Mouse (Mus musculus) macrophage (primary cell): ENCODE measurements around the gene Fam98c. TPM values are rescaled to one million over a fixed set of nuclear protein-coding genes. Genes with fewer than 3 reads are reported as not detected.
A peak's percentile ranks its signal among the peaks of the same experiment; 100 is the strongest.
"Not testable (repeated sequence)": the region's sequence is repeated elsewhere in the genome, so short reads cannot be mapped to it uniquely, and the experiment has no call there.

Source experiments
- H3K27ac ChIP-seq: fragments of 350-480 bp; formaldehyde crosslinking; 2 replicates; pipeline ENCODE4 v1.9.0; 2021
- H3K36me3 ChIP-seq: fragments of 350-480 bp; formaldehyde crosslinking; 2 replicates; pipeline ENCODE4 v1.9.0; 2021; ENCODE audit errors: inconsistent target
- H3K4me3 ChIP-seq: fragments of 350-480 bp; formaldehyde crosslinking; 2 replicates; pipeline ENCODE4 v1.9.0; 2021; ENCODE audit errors: inconsistent target
- H3K79me2 ChIP-seq: fragments of 350-480 bp; formaldehyde crosslinking; 2 replicates; pipeline ENCODE4 v1.9.0; 2021; ENCODE audit errors: inconsistent target
- WGBS: methylation state at CpG from one replicate; pipeline ENCODE4 v1.1.7; 2026; ENCODE audit warnings: inconsistent platforms; ENCODE audit not compliant: missing documents; 5-methylcytosine and 5-hydroxymethylcytosine counted together
- polyA plus RNA-seq: library from polyadenylated mRNA; stranded (reverse); fragments of 250-400 nt; gene quantifications from 3 replicates; pipeline ENCODE4 v1.2.4, GENCODE M21; 2018; ENCODE audit warnings: inconsistent platforms
- total RNA-seq, 78 experiments: library from RNA; depleted of rRNA; stranded (reverse); fragments of 250-400 nt; gene quantifications; 1 replicate in 9 of 78; 2 replicates in 24 of 78; 3 replicates in 43 of 78; 4 replicates in 2 of 78; pipeline ENCODE4 v1.2.4; 2018; ENCODE audit warnings: inconsistent platforms in 56 of 78

Gene Fam98c
- total RNA-seq (2018; cell fraction: chromatin; rRNA removed): 10 to 100 TPM in 24 of 26 experiments, 1 to 10 TPM in 2; 8.8 to 41.7 (median 20.5) TPM
- total RNA-seq (2018; cell fraction: cytosol; rRNA removed): 10 to 100 TPM in 12 of 26 experiments, 1 to 10 TPM in 14; 6.3 to 13.0 (median 9.8) TPM
- total RNA-seq (2018; cell fraction: nucleus; rRNA removed): 10 to 100 TPM in 24 of 26 experiments, 1 to 10 TPM in 2; 6.7 to 41.3 (median 19.7) TPM
- 6.9 to 13.8 TPM (median 12.9 TPM) in 3 replicates for polyA plus RNA-seq

GRCm38 (mm10) chr7:29155838-29156782, at the start of gene Fam98c:
TSS of gene Fam98c (minus strand) at chr7:29156234.
- Histone ChIP-seq H3K27ac (no peak within 1 kb of the TSS), H3K4me3 (peak within 1 kb of the TSS; percentile 21), H3K36me3 (no peaks in the 10 kb centered on the region; the same call in 1 of the 2 replicates), H3K79me2 (no peaks in the 10 kb centered on the region)
- 1% methylated on average over 63 of the region's 68 CpGs for WGBS

GRCm38 (mm10) chr7:29202577-29202976, 46.5 kb upstream of the Fam98c start:
- no peak overlapping the region for H3K4me3 ChIP-seq
- WGBS: 66% methylated on average over 6 of the region's 6 CpGs
- H3K79me2 ChIP-seq: no peaks in the 10 kb centered on the region
- no peaks in the 10 kb centered on the region for H3K36me3 ChIP-seq
- H3K27ac ChIP-seq: no peak overlapping the region

DNA sequence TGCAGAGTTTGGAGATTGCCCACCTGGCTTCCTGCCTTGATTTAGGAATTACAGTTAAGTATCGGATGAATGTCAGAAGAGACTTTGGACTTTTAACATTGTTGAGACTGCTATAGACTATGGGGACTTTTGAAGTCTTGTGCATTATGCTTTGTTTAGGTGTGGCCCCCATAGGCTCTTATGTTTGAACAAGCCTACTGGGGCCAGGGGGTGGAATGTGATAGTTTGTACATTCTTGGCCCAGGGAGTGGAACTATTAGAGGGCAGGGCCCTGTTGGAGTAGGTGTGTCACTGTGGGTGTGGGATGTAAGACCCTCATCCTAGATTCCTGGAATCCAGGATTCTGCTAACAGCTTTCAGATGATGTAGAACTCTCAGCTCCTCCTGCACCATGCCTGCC, 38.2 kb upstream of the Fam98c start:
- H3K36me3 ChIP-seq, H3K4me3 ChIP-seq, H3K79me2 ChIP-seq, H3K27ac ChIP-seq: not testable (repeated sequence)
- WGBS: no CpG with 5 or more reads among the region's 1 CpGs

DNA sequence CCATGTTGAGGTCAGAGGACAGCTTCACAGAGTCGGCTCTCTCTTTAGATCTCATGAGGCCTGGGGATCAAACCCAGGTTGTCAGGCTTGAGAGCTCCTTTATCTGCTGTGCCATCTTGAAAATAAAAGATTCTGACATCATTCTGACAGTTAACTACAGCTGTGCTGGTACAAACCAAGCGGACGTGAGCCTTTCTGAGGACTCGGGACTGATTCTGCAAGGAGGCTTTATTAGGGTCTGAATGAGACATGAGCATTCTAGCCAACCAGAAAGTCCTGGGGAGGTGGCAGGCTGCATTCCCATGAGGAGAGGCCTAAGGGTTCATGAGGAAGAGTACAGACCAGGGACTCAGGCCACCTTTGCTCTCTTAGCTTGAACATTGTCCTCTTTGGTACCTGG, 25.3 kb upstream of the Fam98c start:
- H3K4me3 ChIP-seq, H3K27ac ChIP-seq, H3K36me3 ChIP-seq: not testable (repeated sequence)
- peaks cover 39% of the 10 kb centered on the region for H3K79me2 ChIP-seq
- 94% methylated on average over 4 of the region's 4 CpGs for WGBS

GRCm38 (mm10) chr7:29180854-29181236, 24.8 kb upstream of the Fam98c start:
- H3K79me2 ChIP-seq: peaks cover 44% of the 10 kb centered on the region
- peaks cover 15% of the 10 kb centered on the region for H3K36me3 ChIP-seq
- 70% methylated on average over 3 of the region's 5 CpGs for WGBS
- H3K27ac ChIP-seq: no peak overlapping the region
- no peak overlapping the region for H3K4me3 ChIP-seq

- WGBS: under 1% methylated on average over 62 of the region's 62 CpGs
- Histone ChIP-seq H3K4me3 (peak within 1 kb of the TSS; percentile 99), H3K79me2 (peaks cover 50% of the 10 kb centered on the region), H3K27ac (peak within 1 kb of the TSS; percentile 91), H3K36me3 (peaks cover 20% of the 10 kb centered on the region)
These were observed 24.2 kb upstream of the Fam98c start, which contains the start of gene Psmd8 for GRCm38 (mm10) chr7:29180077-29180853. TSS of gene Psmd8 (minus strand) at chr7:29180701.

GRCm38 (mm10) chr7:29179323-29179722, 23.3 kb upstream of the Fam98c start:
- Histone ChIP-seq H3K4me3 (peak overlapping the region; percentile 99), H3K27ac (peak overlapping the region; percentile 91), H3K36me3 (peaks cover 30% of the 10 kb centered on the region), H3K79me2 (peaks cover 51% of the 10 kb centered on the region)
- WGBS: 12% methylated on average over 7 of the region's 7 CpGs

- 93% methylated on average over 4 of the region's 4 CpGs for WGBS
- H3K36me3 ChIP-seq: peaks cover 36% of the 10 kb centered on the region
- H3K79me2 ChIP-seq: peaks cover 51% of the 10 kb centered on the region
- peak overlapping the region; percentile 99; the same call in 1 of the 2 replicates for H3K4me3 ChIP-seq
- peak overlapping the region; percentile 91; the same call in 1 of the 2 replicates for H3K27ac ChIP-seq
These were observed 22.1 kb upstream of the Fam98c start for GRCm38 (mm10) chr7:29178106-29178505.

- Histone ChIP-seq H3K79me2 (peaks cover 24% of the 10 kb centered on the region), H3K27ac (no peak overlapping the region), H3K4me3 (no peak overlapping the region), H3K36me3 (peaks cover 36% of the 10 kb centered on the region)
- 93% methylated on average over 32 of the region's 32 CpGs for WGBS
These were observed 16.5 kb upstream of the Fam98c start for GRCm38 (mm10) chr7:29172390-29173016.

DNA sequence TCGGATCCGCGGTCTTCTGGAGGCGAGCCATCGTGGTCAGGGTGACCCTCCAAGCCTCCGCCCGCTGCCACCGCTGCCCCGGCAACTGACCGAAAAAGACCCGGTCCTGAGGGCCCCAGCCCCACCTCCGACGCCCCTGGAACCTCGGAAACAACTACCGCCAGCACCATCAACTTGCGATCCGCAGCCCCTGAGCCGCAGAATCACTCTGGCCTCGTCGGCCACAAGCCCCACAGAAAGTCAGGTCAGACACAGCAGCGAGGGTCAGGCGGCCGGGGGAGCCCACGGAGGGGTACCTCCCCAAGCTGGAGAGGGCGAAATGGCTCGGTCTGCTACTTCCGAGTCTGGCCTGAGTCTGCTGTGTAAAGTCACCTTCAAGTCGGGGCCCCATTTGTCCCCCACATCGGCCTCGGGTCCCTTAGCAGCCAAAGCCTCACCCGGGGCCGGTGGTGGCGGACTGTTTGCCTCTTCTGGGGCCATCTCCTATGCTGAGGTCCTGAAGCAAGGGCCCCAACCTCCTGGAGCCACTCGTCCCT, 15.6 kb upstream of the Fam98c start:
- 12% methylated on average over 34 of the region's 34 CpGs for WGBS
- H3K79me2 ChIP-seq: peaks cover 15% of the 10 kb centered on the region
- peaks cover 29% of the 10 kb centered on the region for H3K36me3 ChIP-seq
- no peak overlapping the region for H3K4me3 ChIP-seq
- H3K27ac ChIP-seq: no peak overlapping the region

GRCm38 (mm10) chr7:29170755-29171561, 14.9 kb upstream of the Fam98c start:
- peaks cover 23% of the 10 kb centered on the region for H3K36me3 ChIP-seq
- 2% methylated on average over 39 of the region's 43 CpGs for WGBS

DNA sequence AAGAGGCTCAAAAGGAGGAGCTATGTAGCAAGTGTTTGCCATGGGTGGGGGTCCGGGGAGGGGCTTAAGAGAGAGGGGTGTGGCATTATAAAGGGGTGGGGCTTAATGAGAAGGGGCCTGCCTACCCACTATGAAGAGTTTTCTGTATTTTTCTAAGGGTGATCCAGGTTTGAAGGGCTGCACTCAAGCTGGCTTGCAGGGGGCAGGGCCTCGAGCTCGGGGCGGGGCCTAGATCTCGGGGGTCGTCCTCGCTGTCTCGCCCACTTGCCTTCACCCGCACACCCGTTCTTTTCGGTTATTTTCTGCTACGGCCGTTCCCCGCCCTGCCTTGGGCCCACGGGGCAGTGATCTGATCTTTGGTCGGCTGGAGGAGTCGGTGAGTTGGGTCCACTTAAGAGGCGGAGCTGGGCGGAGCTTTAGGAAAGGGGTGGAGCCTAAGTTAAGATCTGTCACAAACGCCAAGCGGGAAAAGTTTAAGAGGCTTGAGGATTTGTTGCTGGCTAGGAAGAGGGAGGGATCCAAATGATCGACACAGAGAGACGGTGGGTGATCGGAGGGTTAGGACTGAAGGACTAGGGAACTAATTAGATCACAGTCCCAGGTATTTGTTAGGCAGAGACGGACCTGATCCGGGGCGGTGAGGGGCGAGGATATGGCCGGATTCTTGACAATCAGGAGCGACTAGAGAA, 14.2 kb upstream of the Fam98c start, which contains the start of the genes Ggn and Spred3:
Gene Ggn, plus strand, starts transcription at position 145 of the 689 bp plus-strand sequence.
Gene Spred3, minus strand, starts transcription at position 346 of the 689 bp plus-strand sequence.
- Histone ChIP-seq H3K79me2 (0 out of 2 replicates have a peak, but pooled peaks cover under 1% of the 10 kb centered on the region), H3K36me3 (peaks cover 15% of the 10 kb centered on the region), H3K27ac (peak within 1 kb of the TSS; percentile 77), H3K4me3 (peak within 1 kb of the TSS; percentile 58)
- under 1% methylated on average over 30 of the region's 30 CpGs for WGBS

More at GRCm38 (mm10) chr7:29170755-29171561, 14.9 kb upstream of the Fam98c start:
- peaks cover 8% of the 10 kb centered on the region for H3K79me2 ChIP-seq
- H3K27ac ChIP-seq: peak overlapping the region; percentile 77
- peak overlapping the region; percentile 58 for H3K4me3 ChIP-seq
